Mouse (Mus musculus): ENCODE data around the gene Ift52. TPM values are rescaled to one million over a fixed set of nuclear protein-coding genes. Genes with fewer than 3 reads are reported as not detected.

The Ift52 gene
- total RNA-seq, 2 experiments from 2014 or later, result 16.7 to 17.7 TPM

GRCm38 (mm10) chr2:163070213-163070612, 53.1 kb downstream of the Ift52 start:
- intact Hi-C loops (cut with DNase I), result no loop called here
- no peak for DNase-seq (ENCODE audit: low spot score)

- DNase-seq (ENCODE audit: low spot score), result no peak
- intact Hi-C loops (cut with DNase I), result no loop called here
Measured at GRCm38 (mm10) chr2:163071590-163071989, 54.4 kb downstream of the Ift52 start.

GRCm38 (mm10) chr2:163073023-163073757, 56.0 kb downstream of the Ift52 start:
- DNase-seq (ENCODE audit: low spot score), result no peak
- intact Hi-C loops (cut with DNase I), result no loop called here

GRCm38 (mm10) chr2:163074006-163074405, 56.9 kb downstream of the Ift52 start:
- intact Hi-C loops (cut with DNase I), result no loop called here
- DNase-seq (ENCODE audit: low spot score), result no peak

GRCm38 (mm10) chr2:163074808-163075207, 57.7 kb downstream of the Ift52 start:
- intact Hi-C loops (cut with DNase I), result no loop called here

GRCm38 (mm10) chr2:163075234-163075633, 58.1 kb downstream of the Ift52 start:
- DNase-seq (ENCODE audit: low spot score), result no peak
- intact Hi-C loops (cut with DNase I), result no loop called here

More at GRCm38 (mm10) chr2:163074808-163075207, 57.7 kb downstream of the Ift52 start:
- no peak for DNase-seq (ENCODE audit: low spot score)

- DNase-seq (ENCODE audit: low spot score), result no peak
- intact Hi-C loops (cut with DNase I), result no loop called here
Measured at GRCm38 (mm10) chr2:163079041-163079440, 61.9 kb downstream of the Ift52 start.

GRCm38 (mm10) chr2:163082591-163082990, 65.4 kb downstream of the Ift52 start:
- no peak for DNase-seq (ENCODE audit: low spot score)
- intact Hi-C loops (cut with DNase I), result no loop called here

GRCm38 (mm10) chr2:163084519-163084918, 67.4 kb downstream of the Ift52 start:
- DNase-seq (ENCODE audit: low spot score), result no peak
- intact Hi-C loops (cut with DNase I), result no loop called here

GRCm38 (mm10) chr2:163085047-163085446, 67.9 kb downstream of the Ift52 start:
- intact Hi-C loops (cut with DNase I), result no loop called here
- no peak for DNase-seq (ENCODE audit: low spot score)

GRCm38 (mm10) chr2:163086561-163086960, 69.4 kb downstream of the Ift52 start:
- DNase-seq (ENCODE audit: low spot score), result no peak
- intact Hi-C loops (cut with DNase I), result no loop called here

- intact Hi-C loops (cut with DNase I), result no loop called here
- no peak for DNase-seq (ENCODE audit: low spot score)
Measured at GRCm38 (mm10) chr2:163087728-163088127, 70.6 kb downstream of the Ift52 start, which contains the start of gene Gtsf1l. Gene Gtsf1l (minus strand): TSS chr2:163087855.

- intact Hi-C loops (cut with DNase I), result no loop called here
- no peak for DNase-seq (ENCODE audit: low spot score)
Measured at GRCm38 (mm10) chr2:163089475-163090123, 72.4 kb downstream of the Ift52 start.

- intact Hi-C loops (cut with DNase I), result loop anchor here (5.0 kb wide), 1 partner anchor 173 kb away; no protein-coding TSS in a partner anchor
Measured at GRCm38 (mm10) chr2:163094909-163095308, 77.8 kb downstream of the Ift52 start.

More at GRCm38 (mm10) chr2:163094909-163095308, 77.8 kb downstream of the Ift52 start:
- DNase-seq (ENCODE audit: low spot score), result no peak

Small RNAs within 50 kb of the gene (microRNA-seq; reads per million reads assigned to microRNA genes)
- gene Gm22174, result not detected
- gene Mir7003, result not detected

Other genes with a start within 250 kb of the Ift52 start
- 10 to 100 TPM; 63.7 to 70.7 TPM for gene Srsf6, start 85.8 kb upstream of the Ift52 start, total RNA-seq (2021)
- gene L3mbtl1, start 73.9 kb upstream of the Ift52 start, total RNA-seq (2021), result not detected
- not detected for gene Sgk2, start 30.0 kb upstream of the Ift52 start, total RNA-seq (2021)
- gene Mybl2, start 37.3 kb downstream of the Ift52 start, total RNA-seq (2021), result under 1 TPM; 0.62 to 0.89 TPM
- gene Gtsf1l, start 70.5 kb downstream of the Ift52 start, total RNA-seq (2021), result not detected
- 1 to 10 TPM; 1.3 to 2.0 TPM for gene Tox2, start 185.8 kb downstream of the Ift52 start, total RNA-seq (2021)

All from heart, postnatal 25 days (tissue).